Mouse (Mus musculus): ENCODE results near the gene S100a7a.
A peak's percentile ranks its signal among the peaks of the same experiment; 100 is the strongest.

The S100a7a gene

GRCm38 (mm10) chr3:90653717-90654116, at the start of gene S100a7a:
S100a7a (plus strand) TSS chr3:90654017.
- no peak for DNase-seq (ENCODE audit: low spot score in 2 of 2)

- DNase-seq (ENCODE audit: low spot score in 2 of 2) = peak in 1 of 2 experiments; percentile 51
These were observed 49.4 kb upstream of the S100a7a start for GRCm38 (mm10) chr3:90604416-90604815.

- DNase-seq (ENCODE audit: low spot score in 2 of 2) = no peak
These were observed 48.8 kb upstream of the S100a7a start for GRCm38 (mm10) chr3:90605049-90605448.

- DNase-seq (ENCODE audit: low spot score in 2 of 2) = no peak
These were observed 48.1 kb upstream of the S100a7a start for GRCm38 (mm10) chr3:90605736-90606135.

- no peak for DNase-seq (ENCODE audit: low spot score in 2 of 2)
These were observed 47.6 kb upstream of the S100a7a start for GRCm38 (mm10) chr3:90606185-90606584.

- no peak for DNase-seq (ENCODE audit: low spot score in 2 of 2)
These were observed 46.5 kb upstream of the S100a7a start for GRCm38 (mm10) chr3:90607361-90607760.

GRCm38 (mm10) chr3:90608223-90608622, 45.6 kb upstream of the S100a7a start, which contains the start of gene S100a5:
S100a5 (plus strand) TSS chr3:90608523.
- DNase-seq (ENCODE audit: low spot score in 2 of 2) = no peak

- DNase-seq (ENCODE audit: low spot score in 2 of 2) = no peak
These were observed 44.7 kb upstream of the S100a7a start for GRCm38 (mm10) chr3:90609102-90609501.

- no peak for DNase-seq (ENCODE audit: low spot score in 2 of 2)
These were observed 42.3 kb upstream of the S100a7a start for GRCm38 (mm10) chr3:90611494-90611893.

- DNase-seq (ENCODE audit: low spot score in 2 of 2) = no peak
These were observed 41.8 kb upstream of the S100a7a start for GRCm38 (mm10) chr3:90612061-90612460.

GRCm38 (mm10) chr3:90612728-90613291, 41.0 kb upstream of the S100a7a start, which contains the start of gene S100a6:
S100a6 (plus strand) TSS chr3:90612882.
- DNase-seq (ENCODE audit: low spot score in 2 of 2) = peak; percentile 76 to 82

- DNase-seq (ENCODE audit: low spot score in 2 of 2) = peak in 1 of 2 experiments; percentile 11
These were observed 40.2 kb upstream of the S100a7a start for GRCm38 (mm10) chr3:90613461-90614147.

GRCm38 (mm10) chr3:90614148-90614530, 39.7 kb upstream of the S100a7a start:
- no peak for DNase-seq (ENCODE audit: low spot score in 2 of 2)

- peak in 1 of 2 experiments; percentile 10 for DNase-seq (ENCODE audit: low spot score in 2 of 2)
These were observed 39.1 kb upstream of the S100a7a start for GRCm38 (mm10) chr3:90614611-90615251.

GRCm38 (mm10) chr3:90615415-90615814, 38.4 kb upstream of the S100a7a start:
- DNase-seq (ENCODE audit: low spot score in 2 of 2) = peak; percentile 65 to 79

- DNase-seq (ENCODE audit: low spot score in 2 of 2) = no peak
These were observed 37.9 kb upstream of the S100a7a start for GRCm38 (mm10) chr3:90615911-90616310.

- no peak for DNase-seq (ENCODE audit: low spot score in 2 of 2)
These were observed 36.2 kb upstream of the S100a7a start for GRCm38 (mm10) chr3:90617586-90617985.

GRCm38 (mm10) chr3:90621552-90621951, 32.3 kb upstream of the S100a7a start:
- DNase-seq (ENCODE audit: low spot score in 2 of 2) = no peak

GRCm38 (mm10) chr3:90623435-90624071, 30.3 kb upstream of the S100a7a start:
- no peak for DNase-seq (ENCODE audit: low spot score in 2 of 2)

- DNase-seq (ENCODE audit: low spot score in 2 of 2) = no peak
These were observed 28.3 kb upstream of the S100a7a start for GRCm38 (mm10) chr3:90625496-90625895.

GRCm38 (mm10) chr3:90626266-90627021, 27.4 kb upstream of the S100a7a start:
- DNase-seq (ENCODE audit: low spot score in 2 of 2) = no peak

GRCm38 (mm10) chr3:90627366-90627765, 26.5 kb upstream of the S100a7a start:
- no peak for DNase-seq (ENCODE audit: low spot score in 2 of 2)

Data from spleen, postnatal 4 days (tissue).